8 mouse cellular contexts compared by ENCODE assay signal in genomic region chr8:90000899-90001640, GRCm38 (mm10).
DNase-seq lines count a peak whose midpoint lies in the region; ATAC-seq lines count a peak whose summit lies in the region.

No protein-coding gene starts in this region.

- DNase-seq in CD8-positive naive resting alpha-beta T cell, adult 2 months (ENCODE audit: low read depth in 2 of 2, low spot score in 2 of 2), result peak; percentile 2 to 15
- DNase-seq in adrenal gland, adult (ENCODE audit: inconsistent age in 2 of 2, low spot score in 1 of 2), result peak; percentile 58 to 89
- peak; percentile 60 for DNase-seq in layer of hippocampus, adult 9-11 months
- DNase-seq in right cerebral cortex, postnatal 25 days, result peak; percentile 70

- ATAC-seq in common myeloid progenitor, adult 5-6 weeks (replicated peaks; ENCODE audit: low read depth, poor library complexity, severe bottlenecking), result peak; percentile 93
- ATAC-seq in granulocyte monocyte progenitor cell, adult 5-6 weeks (replicated peaks; ENCODE audit: poor library complexity, severe bottlenecking), result peak; percentile 91
- peak; percentile 56 for ATAC-seq in megakaryocyte, adult 5-6 weeks (ENCODE audit: poor library complexity, severe bottlenecking)
- ATAC-seq in erythroid progenitor cell, adult 5-6 weeks (replicated peaks; ENCODE audit: low FRiP score, poor library complexity, severe bottlenecking), result no peak

Comparison
In these comparisons a context has a peak if more than half of its experiments do, and no peak if none do; other contexts are left out.
1. DNase-seq: peak in every context shown above with its lines; median percentile 74 in adrenal gland, adult; 70 in right cerebral cortex, postnatal 25 days; 60 in layer of hippocampus, adult 9-11 months; 8 in CD8-positive naive resting alpha-beta T cell, adult 2 months.